Mouse (Mus musculus) ES-E14 (cell line): ENCODE results near the gene Zdhhc8.

Source experiments
- ZC3H11A ChIP-seq: IDR thresholded peaks from 2 replicates; pipeline ENCODE4 v1.6.1; 2012; ENCODE audit warnings: low read depth, mild to moderate bottlenecking, inconsistent platforms, low read length, borderline replicate concordance
- ZNF384 ChIP-seq: IDR thresholded peaks from 2 replicates; pipeline ENCODE4 v1.6.1; 2012; ENCODE audit warnings: low read depth, low read length, inconsistent platforms

GRCm38 (mm10) chr16:18202061-18202460, 32.9 kb downstream of the Zdhhc8 start:
- TF ChIP-seq ZNF384 (no peak), ZC3H11A (no peak)
